Mouse (Mus musculus) urinary bladder, adult 2 months (tissue): ENCODE results near the gene Lta. TPM values are rescaled to one million over a fixed set of nuclear protein-coding genes. Genes with fewer than 3 reads are reported as not detected.

Experiments used
- DNase-seq: peaks from one replicate; pipeline ENCODE4 v3.0.0; 2022; ENCODE audit warnings: low spot score
- polyA plus RNA-seq: library from polyadenylated mRNA; depleted of rRNA; stranded (reverse); fragments of >200 nt; gene quantifications from 2 replicates; pipeline ENCODE4 v1.2.3, GENCODE M21; 2012; rRNA removed

Gene Lta
- 0.29 and 0.43 TPM in 2 replicates for polyA plus RNA-seq

GRCm38 (mm10) chr17:35204494-35205379 is at the start of gene Lta:
Gene Lta, minus strand, starts transcription at chr17:35205351.
- no peak for DNase-seq

DNA sequence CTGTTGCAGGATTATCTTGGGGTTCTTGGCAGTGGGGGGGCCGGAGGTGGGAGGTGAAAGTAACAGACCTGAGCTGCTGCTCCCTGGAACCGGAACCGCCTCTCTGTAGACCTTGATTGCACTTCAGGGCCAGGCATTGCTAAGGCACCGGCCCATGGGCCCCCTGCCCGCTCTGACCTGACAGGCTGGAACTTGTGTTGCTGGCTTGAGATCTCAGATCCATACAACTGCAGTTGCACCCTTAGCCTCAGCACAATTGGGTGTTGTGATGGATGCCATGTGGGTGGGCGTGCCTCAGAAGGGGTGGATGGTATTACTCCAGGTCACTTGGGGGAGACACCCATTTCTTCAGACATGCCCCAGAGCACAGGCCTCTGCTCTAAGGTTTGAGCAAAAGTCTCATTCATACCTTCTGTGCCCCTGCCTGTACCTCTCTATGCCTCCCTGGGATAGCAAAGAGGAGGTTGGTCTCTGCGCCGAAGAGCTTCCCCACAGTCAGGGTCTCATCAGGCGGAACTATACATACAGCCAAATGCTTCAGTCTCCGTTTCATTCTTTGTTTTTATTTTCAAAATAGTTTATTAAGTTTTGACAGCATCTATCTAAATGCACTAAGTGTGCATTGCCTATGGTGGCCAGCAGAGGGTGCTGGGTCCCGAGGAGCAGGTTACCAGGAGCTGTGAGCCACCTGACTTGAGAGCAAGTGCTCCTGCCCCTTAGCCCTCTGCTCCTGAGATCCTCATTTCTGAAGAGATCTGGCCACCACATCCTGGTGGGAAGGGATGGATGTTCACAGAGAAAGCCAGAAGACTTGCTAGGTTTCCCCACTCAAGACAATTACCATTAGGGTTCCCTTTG is 49.3 kb upstream of the Lta start:
- no peak for DNase-seq

GRCm38 (mm10) chr17:35253293-35254093 is 48.3 kb upstream of the Lta start:
- DNase-seq, result no peak

GRCm38 (mm10) chr17:35252619-35253292 is 47.6 kb upstream of the Lta start:
- no peak for DNase-seq

- DNase-seq, result no peak
Observed at GRCm38 (mm10) chr17:35251981-35252380, 46.8 kb upstream of the Lta start.

DNA sequence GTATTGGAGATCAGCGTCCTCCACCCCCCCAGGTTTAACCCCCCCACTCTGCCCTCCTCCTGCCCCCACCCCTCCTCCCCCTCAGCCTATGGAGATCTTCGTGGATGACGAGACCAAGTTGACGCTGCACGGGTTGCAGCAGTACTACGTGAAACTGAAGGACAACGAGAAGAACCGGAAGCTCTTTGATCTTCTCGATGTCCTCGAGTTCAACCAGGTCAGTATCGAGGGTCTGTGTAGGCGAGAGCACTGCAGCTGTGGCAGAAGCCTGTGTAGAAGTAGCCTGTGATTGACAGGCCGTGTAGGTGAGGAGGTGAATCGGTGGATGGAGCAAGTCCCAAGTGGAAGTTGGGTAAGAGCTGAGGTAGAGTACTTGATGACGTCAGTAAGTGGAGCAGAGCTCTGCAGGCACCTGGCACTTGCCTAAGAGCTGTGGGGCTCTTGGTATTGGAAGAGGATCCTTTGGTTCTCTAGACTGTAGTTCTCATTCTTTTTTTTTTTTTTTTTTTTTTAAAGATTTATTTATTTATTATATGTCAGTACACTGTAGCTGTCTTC is 46.1 kb upstream of the Lta start:
- DNase-seq, result no peak

DNA sequence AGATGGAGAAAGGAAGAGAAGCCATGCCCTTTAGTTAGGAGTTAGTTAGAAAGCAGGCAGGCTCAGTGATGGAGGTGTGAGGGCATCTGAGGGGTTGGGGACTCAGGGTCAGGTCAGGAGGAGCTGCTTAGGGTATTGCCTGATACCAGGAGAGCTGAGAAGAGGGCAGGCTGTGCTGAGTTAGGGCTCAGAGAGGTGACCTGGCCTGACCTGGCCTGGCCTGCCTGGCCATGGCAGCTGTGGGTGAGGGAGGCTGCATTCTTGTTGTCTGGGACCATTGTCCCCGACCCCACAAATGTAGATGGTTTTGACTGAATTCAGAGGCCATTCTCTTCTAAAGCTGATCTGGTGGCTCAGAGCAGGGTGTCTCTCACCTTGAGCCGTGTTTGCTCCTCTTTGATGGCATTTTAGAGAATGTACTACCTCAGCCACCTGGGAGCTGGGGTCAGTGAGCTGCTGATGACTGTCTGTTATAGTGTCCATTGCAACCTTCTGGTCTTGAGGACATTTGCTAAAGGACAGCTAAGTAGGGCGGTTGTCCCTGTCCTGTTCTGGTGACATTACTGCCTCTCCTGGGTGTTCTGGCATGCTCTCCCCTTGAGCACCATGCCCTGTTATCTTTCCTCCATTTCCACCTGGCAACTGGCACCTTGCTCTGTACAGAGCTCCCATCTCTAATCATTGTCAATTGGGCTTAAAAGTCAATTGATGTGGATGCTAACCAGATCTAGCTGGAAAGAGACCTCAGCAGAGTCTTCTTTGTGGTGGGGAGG is 45.4 kb upstream of the Lta start:
- DNase-seq, result no peak

DNA sequence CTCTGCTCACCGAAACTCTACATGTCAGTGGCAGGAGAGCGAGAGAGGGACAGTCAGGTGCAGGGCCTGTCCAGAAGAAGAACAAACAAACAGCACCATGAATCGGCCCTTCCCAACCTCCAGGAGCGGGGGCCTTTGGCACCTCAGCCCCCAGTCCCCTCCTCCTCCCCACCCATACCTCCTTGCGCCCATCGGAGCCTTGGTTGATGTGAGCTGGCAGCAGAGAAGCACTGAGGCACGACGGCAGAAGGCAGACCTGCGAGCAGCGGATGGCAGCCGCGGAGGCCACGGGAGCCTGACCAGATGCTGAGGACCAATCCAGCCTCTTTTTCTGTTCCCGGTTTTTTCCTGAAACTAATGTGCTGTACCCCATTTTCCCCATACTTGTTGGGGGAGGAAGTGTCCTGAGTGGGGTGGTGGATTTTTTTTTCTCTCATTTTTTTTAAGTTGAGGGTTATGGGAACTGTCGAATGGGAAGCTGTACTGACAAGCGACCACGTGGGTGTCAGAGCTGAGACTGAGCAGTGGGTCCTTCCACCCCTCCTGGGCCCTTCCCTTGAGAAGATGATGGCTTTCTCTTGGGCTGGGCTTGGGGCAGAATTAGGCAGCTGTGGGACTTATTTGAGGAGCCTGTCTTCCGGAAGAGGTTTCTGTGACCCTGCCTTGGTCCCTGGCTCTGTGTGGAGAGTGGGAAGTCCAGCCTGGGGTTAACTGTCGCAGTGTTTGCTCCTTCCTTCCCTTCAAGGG is 44.5 kb upstream of the Lta start:
- no peak for DNase-seq

GRCm38 (mm10) chr17:35248986-35249385 is 43.8 kb upstream of the Lta start:
- DNase-seq, result no peak

- DNase-seq, result no peak
Observed at GRCm38 (mm10) chr17:35247144-35247543, 42.0 kb upstream of the Lta start.

- no peak for DNase-seq
Observed at GRCm38 (mm10) chr17:35245731-35246623, 40.8 kb upstream of the Lta start.

DNA sequence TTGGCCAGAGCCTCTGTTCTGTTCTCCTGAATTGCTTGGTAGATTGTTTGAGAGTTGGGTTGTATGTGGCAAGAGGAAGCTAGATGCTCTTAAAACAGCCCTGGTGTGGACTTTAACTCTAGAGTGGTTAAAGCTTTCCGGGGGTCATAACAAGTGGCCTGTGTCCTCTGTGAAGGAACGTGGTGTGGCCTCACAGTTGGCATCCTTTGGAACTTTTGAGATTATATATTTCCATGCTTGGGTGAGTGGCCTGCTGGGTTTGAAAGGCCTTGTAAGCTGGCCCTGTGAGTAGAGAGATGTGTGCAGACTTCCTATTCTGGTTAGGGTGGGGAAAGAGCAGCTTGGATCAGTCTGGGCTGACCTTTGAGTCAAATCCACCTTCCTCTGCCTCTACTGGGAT is 39.8 kb upstream of the Lta start:
- DNase-seq, result no peak

DNA sequence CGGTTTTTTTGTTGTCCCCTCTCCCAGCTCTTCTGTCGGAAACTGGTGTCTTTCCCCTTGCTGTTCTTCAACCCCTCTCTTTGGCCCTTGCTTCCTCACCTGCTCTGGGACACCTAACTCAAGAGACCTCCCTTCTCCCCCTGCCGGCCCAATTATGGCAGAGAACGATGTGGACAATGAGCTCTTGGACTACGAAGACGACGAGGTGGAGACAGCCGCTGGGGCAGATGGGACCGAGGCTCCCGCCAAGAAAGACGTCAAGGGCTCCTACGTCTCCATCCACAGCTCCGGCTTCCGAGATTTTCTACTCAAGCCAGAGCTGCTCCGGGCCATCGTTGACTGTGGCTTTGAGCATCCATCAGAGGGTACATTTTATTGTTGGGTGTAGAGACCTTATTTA is 37.9 kb upstream of the Lta start:
- DNase-seq, result no peak

DNA sequence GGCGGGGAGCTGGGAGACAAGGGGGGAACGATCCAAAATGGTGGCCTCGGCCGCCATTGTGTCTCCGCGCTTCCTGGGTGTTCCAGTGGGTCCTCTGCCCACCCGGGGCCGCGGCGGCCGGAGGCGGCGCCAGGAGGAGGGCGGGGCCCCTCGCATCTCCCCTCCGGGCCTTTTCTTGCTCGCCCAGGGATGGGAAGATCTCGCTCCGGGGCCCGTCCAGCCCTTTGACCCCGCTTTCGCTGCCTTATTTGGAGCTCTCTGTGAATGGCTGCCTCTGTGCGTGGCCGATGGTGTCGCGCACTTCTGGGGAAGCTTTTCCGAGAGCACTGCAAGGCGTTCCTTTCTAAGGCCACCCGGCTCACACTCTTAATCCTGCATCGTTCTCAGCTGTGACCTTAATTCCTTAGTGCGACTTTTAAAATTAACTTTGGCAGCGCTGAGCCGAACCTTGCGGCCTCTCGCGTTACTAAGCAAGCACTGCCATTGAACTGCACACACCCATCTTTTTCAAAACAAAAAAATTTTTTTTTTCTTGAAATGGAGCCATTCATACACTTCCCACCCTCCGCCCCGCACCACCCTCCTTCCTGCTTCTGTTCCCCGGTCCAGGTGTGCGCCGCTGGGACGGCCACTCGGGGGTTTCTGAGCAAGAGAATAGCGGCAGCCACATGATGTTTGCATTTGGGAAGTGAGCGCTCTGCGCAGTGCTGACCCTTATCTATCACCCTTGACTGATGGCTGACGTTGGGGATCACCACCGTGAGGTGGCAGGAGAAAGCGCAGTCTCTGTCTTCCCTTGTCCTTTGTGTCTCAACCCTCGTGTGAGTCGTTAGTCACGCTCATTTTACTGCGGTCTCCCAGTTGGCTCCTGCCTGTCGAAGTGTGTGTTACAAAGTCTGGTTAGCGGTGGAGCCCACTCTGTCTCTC is 37.1 kb upstream of the Lta start:
- no peak for DNase-seq

GRCm38 (mm10) chr17:35241305-35242014 is 36.3 kb upstream of the Lta start, which contains the start of gene Ddx39b:
Gene Ddx39b, plus strand, starts transcription at chr17:35241746.
- peak; percentile 96 for DNase-seq
